Mouse (Mus musculus) large intestine, adult 2 months (tissue): ENCODE measurements around the gene Gm10721. TPM values are rescaled to one million over a fixed set of nuclear protein-coding genes. Genes with fewer than 3 reads are reported as not detected.
A peak's percentile ranks its signal among the peaks of the same experiment; 100 is the strongest.
"Not testable (repeated sequence)": the region's sequence is repeated elsewhere in the genome, so short reads cannot be mapped to it uniquely, and the experiment has no call there.

Source experiments
- DNase-seq: peaks from one replicate; pipeline ENCODE4 v3.0.0-alpha.2; 2012; ENCODE audit warnings: low read depth, low spot score
- WGBS: fragments of 180-500 bp; shearing (Covaris S2); methylation state at CpG from one replicate; pipeline ENCODE4 v1.1.7; 2018; 5-methylcytosine and 5-hydroxymethylcytosine counted together
- polyA plus RNA-seq: library from polyadenylated mRNA; depleted of rRNA; stranded (reverse); fragments of >200 nt; gene quantifications from 2 replicates; pipeline ENCODE4 v1.2.3, GENCODE M21; 2012; rRNA removed

Gm10721 gene
- not detected in 2 replicates for polyA plus RNA-seq

DNA sequence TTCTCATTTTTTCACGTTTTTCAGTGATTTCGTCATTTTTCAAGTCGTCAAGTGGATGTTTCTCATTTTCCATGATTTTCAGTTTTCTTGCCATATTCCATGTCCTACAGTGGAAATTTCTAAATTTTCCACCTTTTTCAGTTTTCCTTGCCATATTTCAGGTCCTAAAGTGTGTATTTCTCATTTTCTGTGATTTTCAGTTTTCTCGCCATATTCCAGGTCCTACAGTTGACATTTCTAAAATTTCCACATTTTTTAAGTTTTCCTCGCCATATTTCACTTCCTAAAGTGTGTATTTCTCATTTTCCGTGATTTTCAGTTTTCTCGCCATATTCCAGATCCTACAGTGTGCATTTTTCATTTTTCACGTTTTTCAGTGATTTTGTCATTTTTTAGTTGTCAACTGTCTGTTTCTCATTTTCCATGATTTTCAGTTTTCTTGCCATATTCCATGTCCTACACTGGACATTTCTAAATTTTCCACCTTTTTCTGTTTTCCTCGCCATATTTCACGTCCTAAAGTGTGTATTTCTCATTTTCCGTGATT lies at the start of gene Gm10721:
Gm10721 (plus strand) TSS at position 408 of the 547 bp plus-strand sequence.
- not testable (repeated sequence) for DNase-seq
- no CpG with 5 or more reads among the region's 11 CpGs for WGBS

DNA sequence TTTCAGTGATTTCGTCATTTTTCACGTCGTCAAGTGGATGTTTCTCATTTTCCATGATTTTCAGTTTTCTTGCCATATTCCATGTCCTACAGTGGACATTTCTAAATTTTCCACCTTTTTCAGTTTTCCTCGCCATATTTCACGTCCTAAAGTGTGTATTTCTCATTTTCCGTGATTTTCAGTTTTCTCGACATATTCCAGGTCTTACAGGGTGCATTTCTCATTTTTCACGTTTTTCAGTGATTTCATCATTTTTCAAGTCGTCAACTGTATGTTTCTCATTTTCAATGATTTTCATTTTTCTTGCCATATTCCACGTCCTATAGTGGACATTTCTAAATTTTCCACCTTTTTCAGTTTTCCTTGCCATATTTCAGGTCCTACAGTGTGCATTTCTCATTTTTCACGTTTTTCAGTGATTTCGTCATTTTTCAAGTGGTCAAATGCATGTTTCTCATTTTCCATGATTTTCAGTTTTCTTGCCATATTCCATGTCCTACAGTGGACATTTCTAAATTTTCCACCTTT lies 12.4 kb upstream of the Gm10721 start, which contains the start of gene Gm10722:
Gm10722 (plus strand) TSS at position 478 of the 528 bp plus-strand sequence.
- WGBS, result 75% methylated on average over 12 of the region's 12 CpGs
- peak; percentile 19 for DNase-seq

DNA sequence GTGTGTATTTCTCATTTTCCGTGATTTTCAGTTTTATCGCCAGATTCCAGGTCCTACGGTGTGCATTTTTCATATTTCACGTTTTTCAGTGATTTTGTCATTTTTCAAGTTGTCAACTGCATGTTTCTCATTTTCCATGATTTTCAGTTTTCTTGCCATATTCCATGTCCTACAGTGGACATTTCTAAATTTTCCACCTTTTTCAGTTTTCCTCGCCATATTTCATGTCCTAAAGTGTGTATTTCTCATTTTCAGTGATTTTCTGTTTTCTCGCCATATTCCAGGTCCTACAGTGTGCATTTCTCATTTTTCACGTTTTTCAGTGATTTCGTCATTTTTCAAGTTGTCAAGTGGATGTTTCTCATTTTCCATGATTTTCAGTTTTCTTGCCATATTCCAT lies 11.9 kb upstream of the Gm10721 start:
- 66% methylated on average over 8 of the region's 8 CpGs for WGBS
- DNase-seq, result not testable (repeated sequence)

DNA sequence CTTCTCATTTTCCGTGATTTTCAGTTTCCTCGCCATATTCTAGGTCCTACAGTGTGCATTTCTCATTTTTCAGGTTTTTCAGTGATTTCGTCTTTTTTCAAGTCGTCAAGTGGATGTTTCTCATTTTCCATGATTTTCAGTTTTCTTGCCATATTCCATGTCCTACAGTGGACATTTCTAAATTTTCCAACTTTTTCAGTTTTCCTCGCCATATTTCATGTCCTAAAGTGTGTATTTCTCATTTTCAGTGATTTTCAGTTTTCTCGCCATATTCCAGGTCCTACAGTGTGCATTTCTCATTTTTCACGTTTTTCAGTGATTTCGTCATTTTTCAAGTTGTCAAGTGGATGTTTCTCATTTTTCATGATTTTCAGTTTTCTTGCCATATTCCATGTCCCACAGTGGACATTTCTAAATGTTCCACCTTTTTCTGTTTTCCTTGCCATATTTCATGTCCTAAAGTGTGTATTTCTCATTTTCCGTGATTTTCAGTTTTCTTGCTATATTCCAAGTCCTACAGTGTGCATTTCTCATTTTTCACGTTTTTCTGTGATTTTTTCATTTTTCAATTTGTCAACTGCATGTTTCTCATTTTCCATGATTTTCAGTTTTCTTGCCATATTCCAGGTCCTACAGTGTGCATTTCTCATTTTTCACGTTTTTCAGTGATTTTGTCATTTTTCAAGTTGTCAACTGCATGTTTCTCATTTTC lies 10.8 kb upstream of the Gm10721 start:
- DNase-seq, result peak; percentile 1
- WGBS, result 68% methylated on average over 9 of the region's 11 CpGs

GRCm38 (mm10) chr9:3002794-3003396 lies 10.0 kb upstream of the Gm10721 start, which contains the start of gene Gm11168:
TSS of gene Gm11168 (plus strand) at chr9:3003346.
- not testable (repeated sequence) for DNase-seq
- 76% methylated on average over 6 of the region's 14 CpGs for WGBS

GRCm38 (mm10) chr9:3006179-3006578 lies 6.8 kb upstream of the Gm10721 start:
- DNase-seq, result not testable (repeated sequence)
- WGBS, result 85% methylated on average over 1 of the region's 5 CpGs

DNA sequence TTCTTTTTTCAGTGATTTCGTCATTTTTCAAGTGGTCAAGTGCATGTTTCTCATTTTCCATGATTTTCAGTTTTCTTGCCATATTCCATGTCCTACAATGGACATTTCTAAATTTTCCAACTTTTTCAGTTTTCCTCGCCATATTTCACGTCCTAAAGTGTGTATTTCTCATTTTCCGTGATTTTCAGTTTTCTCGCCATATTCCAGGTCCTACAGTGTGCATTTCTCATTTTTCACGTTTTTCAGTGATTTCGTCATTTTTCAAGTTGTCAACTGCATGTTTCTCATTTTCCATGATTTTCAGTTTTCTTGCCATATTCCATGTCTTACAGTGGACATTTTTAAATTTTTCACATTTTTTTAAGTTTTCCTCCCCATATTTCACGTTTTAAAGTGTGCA lies 6.3 kb upstream of the Gm10721 start:
- DNase-seq, result not testable (repeated sequence)
- WGBS, result 73% methylated on average over 8 of the region's 8 CpGs

- DNase-seq, result peak; percentile 1
- 81% methylated on average over 8 of the region's 9 CpGs for WGBS
Observed at GRCm38 (mm10) chr9:3007272-3007671, 5.7 kb upstream of the Gm10721 start.

- WGBS, result no CpG with 5 or more reads among the region's 5 CpGs
- DNase-seq, result not testable (repeated sequence)
Observed at GRCm38 (mm10) chr9:3009331-3009730, 3.6 kb upstream of the Gm10721 start.

DNA sequence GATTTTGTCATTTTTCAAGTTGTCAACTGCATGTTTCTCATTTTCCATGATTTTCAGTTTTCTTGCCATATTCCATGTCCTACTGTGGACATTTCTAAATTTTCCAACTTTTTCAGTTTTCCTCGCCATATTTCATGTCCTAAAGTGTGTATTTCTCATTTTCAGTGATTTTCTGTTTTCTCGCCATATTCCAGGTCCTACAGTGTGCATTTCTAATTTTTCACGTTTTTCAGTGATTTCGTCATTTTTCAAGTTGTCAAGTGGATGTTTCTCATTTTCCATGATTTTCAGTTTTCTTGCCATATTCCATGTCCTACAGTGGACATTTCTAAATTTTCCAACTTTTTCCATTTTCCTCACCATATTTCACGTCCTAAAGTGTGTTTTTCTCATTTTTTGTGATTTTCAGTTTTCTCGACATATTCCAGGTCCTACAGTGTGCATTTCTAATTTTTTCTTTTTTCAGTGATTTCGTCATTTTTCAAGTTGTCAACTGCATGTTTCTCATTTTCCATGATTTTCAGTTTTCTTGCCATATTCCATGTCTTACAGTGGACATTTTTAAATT lies 802 bp upstream of the Gm10721 start:
- DNase-seq, result not testable (repeated sequence)
- 81% methylated on average over 3 of the region's 7 CpGs for WGBS

DNA sequence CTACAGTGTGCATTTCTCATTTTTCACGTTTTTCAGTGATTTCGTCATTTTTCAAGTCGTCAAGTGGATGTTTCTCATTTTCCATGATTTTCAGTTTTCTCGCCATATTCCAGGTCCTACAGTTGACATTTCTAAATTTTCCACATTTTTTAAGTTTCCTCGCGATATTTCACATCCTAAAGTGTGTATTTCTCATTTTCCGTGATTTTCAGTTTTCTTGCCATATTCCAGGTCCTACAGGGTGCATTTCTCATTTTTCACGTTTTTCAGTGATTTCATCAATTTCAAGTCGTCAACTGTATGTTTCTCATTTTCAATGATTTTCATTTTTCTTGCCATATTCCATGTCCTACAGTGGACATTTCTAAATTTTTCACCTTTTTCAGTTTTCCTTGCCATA lies 2.4 kb downstream of the Gm10721 start, which contains the start of gene Gm10720:
Gm10720 (plus strand) TSS at position 301 of the 400 bp plus-strand sequence.
- DNase-seq, result not testable (repeated sequence)
- WGBS, result 72% methylated on average over 5 of the region's 9 CpGs

- DNase-seq, result not testable (repeated sequence)
- 84% methylated on average over 6 of the region's 6 CpGs for WGBS
Observed at GRCm38 (mm10) chr9:3015896-3016295, 3.0 kb downstream of the Gm10721 start.

- not testable (repeated sequence) for DNase-seq
- WGBS, result 71% methylated on average over 1 of the region's 9 CpGs
Observed at GRCm38 (mm10) chr9:3017108-3017507, 4.2 kb downstream of the Gm10721 start, which contains the start of gene Gm10719. TSS of gene Gm10719 (plus strand) at chr9:3017408.

DNA sequence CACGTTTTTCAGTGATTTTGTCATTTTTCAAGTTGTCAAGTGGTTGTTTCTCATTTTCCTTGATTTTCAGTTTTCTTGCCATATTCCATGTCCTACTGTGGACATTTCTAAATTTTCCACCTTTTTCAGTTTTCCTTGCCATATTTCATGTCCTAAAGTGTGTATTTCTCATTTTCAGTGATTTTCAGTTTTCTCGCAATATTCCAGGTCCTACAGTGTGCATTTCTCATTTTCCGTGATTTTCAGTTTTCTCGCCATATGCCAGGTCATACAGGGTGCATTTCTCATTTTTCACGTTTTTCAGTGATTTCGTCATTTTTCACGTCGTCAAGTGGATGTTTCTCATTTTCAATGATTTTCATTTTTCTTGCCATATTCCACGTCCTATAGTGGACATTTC lies 6.0 kb downstream of the Gm10721 start:
- 61% methylated on average over 9 of the region's 9 CpGs for WGBS
- DNase-seq, result not testable (repeated sequence)

GRCm38 (mm10) chr9:3019835-3020727 lies 7.1 kb downstream of the Gm10721 start:
- DNase-seq, result not testable (repeated sequence)
- 81% methylated on average over 17 of the region's 19 CpGs for WGBS

- not testable (repeated sequence) for DNase-seq
- WGBS, result 76% methylated on average over 11 of the region's 13 CpGs
Observed at GRCm38 (mm10) chr9:3022316-3023008, 9.5 kb downstream of the Gm10721 start.

DNA sequence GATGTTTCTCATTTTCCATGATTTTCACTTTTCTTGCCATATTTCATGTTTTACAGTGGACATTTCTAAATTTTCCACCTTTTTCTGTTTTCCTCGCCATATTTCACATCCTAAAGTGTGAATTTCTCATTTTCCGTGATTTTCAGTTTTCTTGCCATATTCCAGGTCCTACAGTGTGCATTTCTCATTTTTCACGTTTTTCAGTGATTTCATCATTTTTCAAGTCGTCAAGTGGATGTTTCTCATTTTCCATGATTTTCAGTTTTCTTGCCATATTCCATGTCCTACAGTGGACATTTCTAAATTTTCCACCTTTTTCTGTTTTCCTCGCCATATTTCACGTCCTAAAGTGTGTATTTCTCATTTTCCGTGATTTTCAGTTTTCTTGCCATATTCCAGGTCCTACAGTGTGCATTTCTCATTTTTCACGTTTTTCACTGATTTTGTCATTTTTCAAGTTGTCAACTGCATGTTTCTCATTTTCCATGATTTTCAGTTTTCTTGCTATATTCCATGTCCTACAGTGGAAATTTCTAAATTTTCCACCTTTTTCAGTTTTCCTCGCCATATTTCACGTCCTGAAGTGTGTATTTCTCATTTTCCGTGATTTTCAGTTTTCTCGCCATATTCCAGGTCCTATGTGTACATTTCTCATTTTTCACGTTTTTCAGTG lies 10.5 kb downstream of the Gm10721 start, which contains the start of gene Gm10718:
Gm10718 (plus strand) TSS at position 236 of the 673 bp plus-strand sequence.
- 76% methylated on average over 12 of the region's 13 CpGs for WGBS
- DNase-seq, result not testable (repeated sequence)
